Mouse (Mus musculus): ENCODE data around the gene Vmn1r55. TPM values are rescaled to one million over a fixed set of nuclear protein-coding genes. Genes with fewer than 3 reads are reported as not detected.

The Vmn1r55 gene
- total and polyA plus RNA-seq, 3 experiments = 0.22 TPM; not detected in 2

Other genes starting within 250 kb of the Vmn1r55 start
Only the 20 nearest of the 23 such genes appear.
- 0.15 TPM in 1 of 2 replicates, not detected in the other for gene Ssc5d, start 223.9 kb downstream of the Vmn1r55 start, total RNA-seq (2014; fragmentation: Nextera tagmentation)
- 0.05 TPM in 1 of 2 replicates, not detected in the other for gene Ssc5d, start 223.9 kb downstream of the Vmn1r55 start, total RNA-seq (2017)
- 0.02 and 0.08 TPM in 2 replicates for gene Ssc5d, start 223.9 kb downstream of the Vmn1r55 start, polyA plus RNA-seq (2012)
- not detected in 2 replicates for gene Sbk2, start 185.3 kb downstream of the Vmn1r55 start, total RNA-seq (2014; fragmentation: Nextera tagmentation)
- 0.06 and 0.11 TPM in 2 replicates for gene Sbk2, start 185.3 kb downstream of the Vmn1r55 start, total RNA-seq (2017)
- not detected in 2 replicates for gene Sbk2, start 185.3 kb downstream of the Vmn1r55 start, polyA plus RNA-seq (2012)
- gene Sbk3, start 178.5 kb downstream of the Vmn1r55 start, total RNA-seq (2014; fragmentation: Nextera tagmentation) = not detected in 2 replicates
- gene Sbk3, start 178.5 kb downstream of the Vmn1r55 start, total RNA-seq (2017) = 0.06 and 0.11 TPM in 2 replicates
- not detected in 2 replicates for gene Sbk3, start 178.5 kb downstream of the Vmn1r55 start, polyA plus RNA-seq (2012)
- 9.9 TPM in 1 of 2 replicates, not detected in the other for gene Zfp579, start 153.5 kb downstream of the Vmn1r55 start, total RNA-seq (2014; fragmentation: Nextera tagmentation)
- 0.71 and 0.87 TPM in 2 replicates for gene Zfp579, start 153.5 kb downstream of the Vmn1r55 start, total RNA-seq (2017)
- 4.1 and 4.2 TPM in 2 replicates for gene Zfp579, start 153.5 kb downstream of the Vmn1r55 start, polyA plus RNA-seq (2012)
- 9.1 and 11.4 TPM in 2 replicates for gene Zfp524, start 135.3 kb downstream of the Vmn1r55 start, total RNA-seq (2014; fragmentation: Nextera tagmentation)
- 8.9 and 12.3 TPM in 2 replicates for gene Zfp524, start 135.3 kb downstream of the Vmn1r55 start, total RNA-seq (2017)
- 37.2 and 38.9 TPM in 2 replicates for gene Zfp524, start 135.3 kb downstream of the Vmn1r55 start, polyA plus RNA-seq (2012)
- gene Fiz1, start 135.0 kb downstream of the Vmn1r55 start, total RNA-seq (2014; fragmentation: Nextera tagmentation) = 53.4 and 54.4 TPM in 2 replicates
- 22.2 and 23.6 TPM in 2 replicates for gene Fiz1, start 135.0 kb downstream of the Vmn1r55 start, total RNA-seq (2017)
- gene Fiz1, start 135.0 kb downstream of the Vmn1r55 start, polyA plus RNA-seq (2012) = 52.7 and 66.6 TPM in 2 replicates
- 6.7 TPM in 1 of 2 replicates, not detected in the other for gene Gm44973, start 134.2 kb downstream of the Vmn1r55 start, total RNA-seq (2014; fragmentation: Nextera tagmentation)
- gene Gm44973, start 134.2 kb downstream of the Vmn1r55 start, total RNA-seq (2017) = not detected in 2 replicates
- gene Gm44973, start 134.2 kb downstream of the Vmn1r55 start, polyA plus RNA-seq (2012) = not detected in 2 replicates
- gene Zfp865, start 129.3 kb downstream of the Vmn1r55 start, total RNA-seq (2014; fragmentation: Nextera tagmentation) = 50.6 and 54.8 TPM in 2 replicates
- 17.5 and 19.9 TPM in 2 replicates for gene Zfp865, start 129.3 kb downstream of the Vmn1r55 start, total RNA-seq (2017)
- 121 and 146 TPM in 2 replicates for gene Zfp865, start 129.3 kb downstream of the Vmn1r55 start, polyA plus RNA-seq (2012)
- 1.7 TPM in 1 of 2 replicates, not detected in the other for gene Ccdc106, start 129.1 kb downstream of the Vmn1r55 start, total RNA-seq (2014; fragmentation: Nextera tagmentation)
- gene Ccdc106, start 129.1 kb downstream of the Vmn1r55 start, total RNA-seq (2017) = 0.23 TPM in 1 of 2 replicates, not detected in the other
- 0.13 and 0.21 TPM in 2 replicates for gene Ccdc106, start 129.1 kb downstream of the Vmn1r55 start, polyA plus RNA-seq (2012)
- 1.2 and 2.4 TPM in 2 replicates for gene 4632433K11Rik, start 115.6 kb downstream of the Vmn1r55 start, total RNA-seq (2014; fragmentation: Nextera tagmentation)
- gene 4632433K11Rik, start 115.6 kb downstream of the Vmn1r55 start, total RNA-seq (2017) = 0.98 TPM in 1 of 2 replicates, not detected in the other
- not detected in 2 replicates for gene 4632433K11Rik, start 115.6 kb downstream of the Vmn1r55 start, polyA plus RNA-seq (2012)
- 1.7 and 2.5 TPM in 2 replicates for gene Zfp784, start 111.2 kb downstream of the Vmn1r55 start, total RNA-seq (2014; fragmentation: Nextera tagmentation)
- 2.7 and 2.8 TPM in 2 replicates for gene Zfp784, start 111.2 kb downstream of the Vmn1r55 start, total RNA-seq (2017)
- gene Zfp784, start 111.2 kb downstream of the Vmn1r55 start, polyA plus RNA-seq (2012) = 1.3 and 1.6 TPM in 2 replicates
- gene Zfp580, start 98.1 kb downstream of the Vmn1r55 start, total RNA-seq (2014; fragmentation: Nextera tagmentation) = 1.1 and 1.8 TPM in 2 replicates
- 0.44 TPM in 1 of 2 replicates, not detected in the other for gene Zfp580, start 98.1 kb downstream of the Vmn1r55 start, total RNA-seq (2017)
- 2.8 and 4.1 TPM in 2 replicates for gene Zfp580, start 98.1 kb downstream of the Vmn1r55 start, polyA plus RNA-seq (2012)
- gene U2af2, start 87.5 kb downstream of the Vmn1r55 start, total RNA-seq (2014; fragmentation: Nextera tagmentation) = 166 and 208 TPM in 2 replicates
- 261 and 292 TPM in 2 replicates for gene U2af2, start 87.5 kb downstream of the Vmn1r55 start, total RNA-seq (2017)
- gene U2af2, start 87.5 kb downstream of the Vmn1r55 start, polyA plus RNA-seq (2012) = 480 and 545 TPM in 2 replicates
- 134 and 152 TPM in 2 replicates for gene Epn1, start 69.4 kb downstream of the Vmn1r55 start, total RNA-seq (2014; fragmentation: Nextera tagmentation)
- 79.5 and 85.2 TPM in 2 replicates for gene Epn1, start 69.4 kb downstream of the Vmn1r55 start, total RNA-seq (2017)
- 720 and 931 TPM in 2 replicates for gene Epn1, start 69.4 kb downstream of the Vmn1r55 start, polyA plus RNA-seq (2012)
- gene Rfpl4, start 32.7 kb downstream of the Vmn1r55 start, total RNA-seq (2014; fragmentation: Nextera tagmentation) = not detected in 2 replicates
- not detected in 2 replicates for gene Rfpl4, start 32.7 kb downstream of the Vmn1r55 start, total RNA-seq (2017)
- not detected in 2 replicates for gene Rfpl4, start 32.7 kb downstream of the Vmn1r55 start, polyA plus RNA-seq (2012)
- 1.0 and 4.0 TPM in 2 replicates for gene Rasl2-9, start 23.7 kb downstream of the Vmn1r55 start, total RNA-seq (2014; fragmentation: Nextera tagmentation)
- 2.0 and 2.7 TPM in 2 replicates for gene Rasl2-9, start 23.7 kb downstream of the Vmn1r55 start, total RNA-seq (2017)
- 0.42 and 0.48 TPM in 2 replicates for gene Rasl2-9, start 23.7 kb downstream of the Vmn1r55 start, polyA plus RNA-seq (2012)
- not detected in 2 replicates for gene Vmn1r56, start 47.1 kb upstream of the Vmn1r55 start, total RNA-seq (2014; fragmentation: Nextera tagmentation)
- not detected in 2 replicates for gene Vmn1r56, start 47.1 kb upstream of the Vmn1r55 start, total RNA-seq (2017)
- gene Vmn1r56, start 47.1 kb upstream of the Vmn1r55 start, polyA plus RNA-seq (2012) = not detected in 2 replicates
- not detected in 2 replicates for gene Vmn1r57, start 68.8 kb upstream of the Vmn1r55 start, total RNA-seq (2014; fragmentation: Nextera tagmentation)
- 0.05 TPM in 1 of 2 replicates, not detected in the other for gene Vmn1r57, start 68.8 kb upstream of the Vmn1r55 start, total RNA-seq (2017)
- gene Vmn1r57, start 68.8 kb upstream of the Vmn1r55 start, polyA plus RNA-seq (2012) = not detected in 2 replicates
- gene Gm5065, start 200.9 kb upstream of the Vmn1r55 start, total RNA-seq (2014; fragmentation: Nextera tagmentation) = not detected in 2 replicates
- gene Gm5065, start 200.9 kb upstream of the Vmn1r55 start, total RNA-seq (2017) = not detected in 2 replicates
- not detected in 2 replicates for gene Gm5065, start 200.9 kb upstream of the Vmn1r55 start, polyA plus RNA-seq (2012)
- gene Nlrp2, start 201.4 kb upstream of the Vmn1r55 start, total RNA-seq (2014; fragmentation: Nextera tagmentation) = not detected in 2 replicates
- 0.05 TPM in 1 of 2 replicates, not detected in the other for gene Nlrp2, start 201.4 kb upstream of the Vmn1r55 start, total RNA-seq (2017)
- not detected in 2 replicates for gene Nlrp2, start 201.4 kb upstream of the Vmn1r55 start, polyA plus RNA-seq (2012)

Data from G1E (cell line).